Mouse (Mus musculus) embryo, embryonic 11 days (tissue): ENCODE measurements at regions not wholly inside any gene's neighbourhood (a gene's known extent, or its start where the extent isn't known, plus 50 kb on each side); places are given as distances from the start of the nearest gene placed in this dataset.
"Not testable (repeated sequence)": the region's sequence is repeated elsewhere in the genome, so short reads cannot be mapped to it uniquely, and the experiment has no call there.

Source experiments
- DNase-seq: peaks from one replicate; pipeline ENCODE4 v3.0.0-alpha.2; 2015

DNA sequence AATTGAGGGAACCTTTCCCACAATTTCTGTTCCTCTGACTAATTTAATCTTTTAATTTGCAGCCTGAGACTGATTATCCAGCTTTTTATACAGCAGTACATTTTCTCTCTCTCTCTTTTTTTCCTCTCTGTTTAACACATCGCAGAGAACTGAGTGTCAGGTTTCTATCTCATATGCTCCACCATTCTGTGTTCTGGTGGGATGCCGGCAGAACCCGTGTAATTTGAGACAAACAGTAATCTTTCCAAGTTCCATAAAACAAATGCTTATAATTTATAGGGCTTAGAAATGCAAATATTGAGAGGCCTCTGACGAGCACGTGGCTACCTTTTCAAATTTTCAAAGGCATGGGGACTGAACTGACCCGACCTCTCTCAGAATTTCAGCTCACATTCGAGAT is 59.1 kb downstream of the Zbtb18 start:
- DNase-seq = no peak

DNA sequence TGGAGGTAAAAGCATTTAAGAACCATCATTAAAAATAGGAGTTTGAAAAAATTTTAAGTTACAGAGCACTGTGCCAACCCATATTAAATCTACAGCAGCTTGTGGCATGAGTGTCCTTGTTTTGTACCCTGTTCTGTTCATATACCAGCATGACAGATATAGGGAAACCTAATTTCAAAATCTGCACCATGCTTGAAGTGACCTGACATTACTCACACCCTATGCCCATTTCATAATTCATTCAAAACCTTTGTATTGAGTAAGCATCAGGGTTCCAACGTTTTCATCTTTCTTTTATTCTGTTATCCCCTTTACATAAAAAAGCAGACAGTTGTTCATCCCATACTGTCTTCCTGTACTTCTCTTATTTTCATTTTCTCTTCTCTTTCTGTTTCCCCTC is 61.8 kb downstream of the Zbtb18 start:
- no peak for DNase-seq

DNA sequence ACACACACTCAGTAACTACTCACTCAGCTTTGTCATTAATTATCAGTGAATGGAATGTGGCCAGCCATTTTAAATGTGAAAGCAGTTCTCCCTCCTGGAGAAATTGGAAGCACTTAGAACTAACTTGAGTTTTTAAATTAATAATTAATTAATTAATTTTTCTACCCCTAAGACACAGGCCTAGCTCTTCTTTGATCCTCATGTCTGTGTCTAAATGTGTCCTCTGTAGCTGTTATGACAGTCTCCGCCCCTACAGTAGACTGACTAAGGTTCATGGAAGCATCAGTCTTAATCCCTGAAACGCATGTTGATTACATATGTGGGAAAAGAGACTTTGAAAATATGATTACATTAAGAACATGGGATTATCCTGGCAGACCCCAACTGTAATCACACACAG is 62.6 kb downstream of the Zbtb18 start:
- DNase-seq = no peak

DNA sequence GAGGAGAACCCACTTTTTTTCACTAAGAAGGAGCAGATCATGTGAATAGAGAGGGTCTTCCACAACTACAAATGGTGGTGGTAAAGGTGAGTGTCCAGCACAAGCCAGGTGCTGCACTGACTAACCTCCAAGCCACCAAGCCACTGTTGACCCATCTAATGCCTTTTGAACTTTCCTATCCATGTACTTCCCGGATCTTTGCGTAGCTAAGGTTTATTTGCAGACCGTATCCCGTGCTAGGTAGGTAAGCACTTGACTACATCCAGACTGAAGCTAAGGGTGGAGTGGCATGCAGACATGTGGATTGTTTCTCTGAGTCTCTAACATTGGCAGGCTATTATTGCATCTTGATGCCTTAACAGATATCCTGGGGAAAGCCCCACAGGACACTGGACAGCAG is 65.2 kb downstream of the Zbtb18 start:
- DNase-seq = not testable (repeated sequence)

DNA sequence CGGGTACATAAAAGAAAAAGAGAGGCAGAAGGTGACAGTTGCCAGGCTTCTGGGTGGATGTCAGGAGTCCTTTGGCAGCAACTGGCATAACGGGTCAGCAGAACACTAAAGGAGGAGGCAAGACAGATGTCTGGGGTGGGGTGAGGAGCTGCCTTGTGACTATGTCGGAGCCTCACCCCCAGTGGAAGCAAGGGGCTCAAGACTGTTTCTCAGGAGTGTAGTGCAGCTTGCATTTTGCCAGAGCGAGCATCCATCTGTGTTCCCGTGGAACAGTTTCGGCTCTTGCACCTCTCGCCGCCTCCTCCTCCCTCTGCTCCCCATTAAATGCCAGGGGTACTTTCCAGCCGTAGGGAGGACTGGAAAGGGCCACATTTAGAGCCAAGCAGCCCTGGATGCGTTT is 67.6 kb downstream of the Zbtb18 start:
- DNase-seq = no peak

DNA sequence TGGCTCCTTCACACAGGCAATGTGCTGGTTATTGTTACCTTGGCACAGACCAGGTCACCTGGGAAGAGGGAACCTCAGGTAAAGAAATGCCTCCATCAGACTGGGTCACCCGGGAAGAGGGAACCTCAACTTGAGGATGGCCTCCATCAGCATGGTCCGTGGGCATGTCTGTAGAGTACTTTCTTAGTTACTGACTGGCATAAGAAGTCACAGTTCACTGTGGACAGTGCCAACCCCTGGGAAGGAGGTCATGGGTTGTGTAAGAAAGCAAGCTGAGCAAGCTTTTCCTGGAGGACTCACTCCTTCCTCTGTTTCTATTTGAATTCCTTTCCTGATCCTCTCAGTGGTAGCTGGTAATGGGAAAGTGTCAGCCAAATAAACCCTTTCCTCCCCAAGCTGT is 70.0 kb downstream of the Zbtb18 start:
- DNase-seq = no peak

DNA sequence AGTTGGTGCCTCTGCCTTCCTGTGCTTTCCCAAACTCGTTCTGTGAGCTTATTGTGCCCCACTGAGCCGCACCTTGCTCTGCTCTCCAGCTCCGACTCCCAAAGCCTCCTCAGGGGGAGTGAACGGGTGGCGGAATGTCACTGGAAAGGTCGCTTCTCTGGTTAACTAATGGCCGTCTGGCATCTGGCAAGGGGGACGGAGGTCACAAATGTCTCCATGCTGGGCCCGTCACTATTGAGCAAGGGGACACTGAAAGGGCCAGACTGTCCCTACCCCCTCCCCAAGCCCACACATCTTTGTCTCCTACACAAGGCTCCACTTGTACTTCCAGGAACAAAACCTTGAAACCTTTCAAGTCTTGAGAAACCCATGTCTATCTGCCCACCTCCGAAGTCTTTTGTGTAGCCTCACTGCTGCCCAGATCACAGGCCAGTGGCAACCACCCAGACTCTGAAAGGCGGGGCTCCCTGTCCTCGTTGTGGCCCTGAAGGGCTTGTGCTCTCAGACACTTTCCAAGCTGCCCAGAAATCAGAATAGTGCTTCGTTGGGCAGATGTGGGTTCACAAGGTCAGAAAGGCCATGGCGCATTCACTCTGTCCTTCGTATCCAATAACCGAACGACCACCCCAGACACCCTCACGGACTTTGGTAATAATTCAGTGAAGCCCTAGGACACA is 75.9 kb downstream of the Zbtb18 start:
- peak; percentile 78 for DNase-seq

DNA sequence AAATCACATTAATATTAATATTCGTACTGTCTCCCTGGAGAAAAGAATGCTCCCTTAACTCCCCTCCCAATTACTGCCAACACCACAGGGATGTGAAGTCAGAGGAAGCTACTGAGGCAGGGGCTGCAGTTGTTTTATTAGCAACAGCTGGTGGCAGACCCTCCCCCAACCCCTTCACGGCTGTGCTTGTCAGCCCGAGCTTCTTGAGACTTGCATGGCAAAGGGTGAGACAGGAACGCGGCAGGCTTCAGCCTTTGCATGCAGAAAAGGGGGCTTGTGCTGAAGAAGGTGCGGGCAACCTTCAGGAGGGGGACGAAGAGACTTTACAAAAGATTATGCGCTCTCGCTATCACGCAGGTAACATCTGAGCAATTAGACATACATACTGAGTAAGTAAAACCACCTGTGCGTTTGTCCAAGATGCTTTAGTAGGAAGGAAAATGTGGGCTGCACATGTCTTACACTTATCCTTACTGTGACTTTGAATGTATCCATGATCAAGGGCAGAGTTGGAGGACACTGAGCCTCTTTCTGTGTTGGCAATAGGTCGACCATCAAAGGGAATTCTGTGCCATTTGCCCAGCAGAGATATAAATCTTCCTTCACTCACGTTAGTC is 76.9 kb downstream of the Zbtb18 start:
- peak; percentile 80 for DNase-seq

DNA sequence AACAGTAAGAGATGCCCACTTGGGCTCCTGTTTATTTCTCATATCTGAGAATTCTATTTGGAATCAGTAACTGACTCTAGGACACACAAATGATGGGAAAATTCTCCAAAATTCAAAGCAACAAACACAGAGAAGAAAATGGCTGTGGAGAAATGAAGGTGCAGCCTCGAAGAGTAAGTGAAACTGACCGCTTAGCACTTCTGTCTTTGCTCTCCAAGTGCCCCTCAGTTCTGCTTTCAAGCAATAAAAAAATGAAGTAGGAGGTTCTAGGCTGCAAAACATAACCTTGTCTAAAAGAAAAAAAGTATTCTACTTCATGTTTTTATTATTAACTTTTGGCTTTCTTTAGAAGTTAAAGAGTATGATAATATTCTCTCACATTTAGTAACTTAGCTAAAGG is 79.0 kb downstream of the Zbtb18 start:
- no peak for DNase-seq

DNA sequence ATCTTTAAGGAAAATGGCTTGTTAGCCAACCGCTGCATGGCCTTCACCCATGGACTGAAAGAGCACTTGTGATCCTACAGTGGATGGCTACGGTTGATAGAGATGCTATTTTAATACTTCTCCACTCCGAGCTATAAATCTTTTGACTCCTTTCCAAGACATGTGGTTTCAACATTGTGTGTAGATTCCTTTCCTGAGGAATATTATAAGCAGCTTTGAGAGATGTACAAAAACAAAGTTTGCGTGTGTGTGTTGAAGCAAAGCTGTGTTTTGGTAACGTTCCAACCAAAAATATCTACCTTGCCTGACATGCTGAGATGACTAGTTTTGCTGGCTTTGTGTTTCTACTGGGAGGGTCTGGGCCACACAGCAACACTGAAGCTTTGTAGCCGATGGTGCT is 83.0 kb downstream of the Zbtb18 start:
- no peak for DNase-seq

DNA sequence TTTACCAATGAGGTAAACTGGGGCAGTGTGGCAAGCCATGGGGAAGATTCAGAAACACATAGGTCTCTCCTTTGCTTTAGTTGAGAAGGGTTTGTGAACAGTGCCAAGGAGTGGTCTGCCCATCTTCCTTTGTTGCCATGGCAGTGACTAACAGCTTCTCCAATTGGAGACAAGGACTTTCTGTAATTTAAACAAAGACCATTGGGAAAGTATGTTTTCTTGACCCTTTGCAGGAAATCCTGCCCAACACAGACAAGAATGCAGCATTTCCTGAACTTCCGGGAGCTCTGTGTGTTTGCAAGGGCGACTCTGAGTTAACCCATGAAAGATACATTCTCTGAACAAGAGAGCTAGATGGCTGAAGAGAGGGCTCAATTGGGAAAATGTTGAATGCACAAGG is 89.6 kb downstream of the Zbtb18 start:
- DNase-seq = no peak

DNA sequence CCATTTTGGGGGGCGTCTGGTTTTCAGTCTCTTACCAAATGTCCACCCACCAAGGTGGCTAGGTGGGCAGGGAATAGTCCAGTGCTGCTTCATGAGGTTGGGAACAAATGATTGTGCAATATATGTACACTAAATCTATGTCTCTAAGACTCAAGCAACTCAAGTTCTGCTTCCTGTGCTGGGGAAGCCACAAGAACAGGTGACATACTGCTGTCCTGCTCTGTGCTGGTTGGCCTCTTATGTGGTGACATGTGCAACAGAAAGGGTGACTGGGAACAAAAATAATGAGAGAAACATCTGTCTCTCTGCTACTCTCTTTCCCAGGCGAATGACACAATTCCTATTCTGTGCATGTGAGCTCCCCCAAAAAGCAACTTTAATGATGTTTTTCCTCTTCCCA is 90.5 kb downstream of the Zbtb18 start:
- DNase-seq = no peak

DNA sequence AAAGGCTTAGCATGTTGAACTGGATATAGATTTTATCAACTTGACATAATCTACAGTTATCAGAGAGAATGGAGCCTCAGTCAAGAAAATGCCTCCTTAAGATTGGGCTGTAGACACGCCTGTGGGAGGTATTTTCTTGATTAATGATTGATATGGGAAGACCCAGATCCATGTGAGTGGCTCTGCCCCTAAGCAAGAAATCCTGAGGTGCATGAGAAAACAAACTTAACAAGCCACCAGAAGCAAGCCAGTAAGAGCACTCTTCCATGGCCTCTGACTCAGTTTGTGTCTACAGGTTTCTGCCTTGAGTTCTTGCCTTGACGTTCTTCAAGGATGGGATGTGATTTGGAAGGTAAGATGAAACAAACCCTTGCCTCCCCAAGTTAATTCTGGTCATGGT is 91.2 kb downstream of the Zbtb18 start:
- no peak for DNase-seq

DNA sequence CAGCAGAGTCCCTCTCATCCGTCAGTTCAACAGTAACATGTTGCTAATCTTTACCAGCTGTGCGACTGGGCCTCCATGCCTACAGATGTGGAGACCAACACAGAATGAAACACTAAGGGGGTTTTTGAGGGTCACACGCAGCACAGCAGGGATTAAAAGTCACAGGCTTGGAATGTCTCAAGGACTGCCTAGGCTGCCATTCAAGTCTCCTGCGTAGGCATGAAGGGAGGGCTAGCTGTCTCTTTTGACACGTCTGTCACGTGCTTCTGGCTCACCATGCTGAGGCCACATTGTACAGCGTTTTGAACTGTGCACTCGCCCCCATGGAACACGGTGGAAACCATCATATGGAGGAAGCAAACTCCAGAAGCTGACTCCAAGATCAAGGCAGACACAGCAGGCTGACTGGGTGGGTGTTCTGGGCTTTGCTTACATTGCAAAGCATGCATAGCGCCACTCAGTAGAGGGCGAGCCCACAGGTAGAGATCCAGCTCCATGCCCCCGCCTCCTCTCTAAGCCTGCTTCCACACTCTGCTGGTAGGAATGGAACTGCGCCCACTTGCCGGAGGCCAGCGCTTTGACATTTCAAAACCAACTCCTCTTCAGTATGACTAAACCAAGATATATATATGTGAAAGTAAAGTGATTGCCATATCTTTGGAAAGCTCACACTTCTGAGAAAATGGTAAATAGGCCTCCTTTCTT is 103.0 kb downstream of the Zbtb18 start:
- DNase-seq = peak; percentile 60

DNA sequence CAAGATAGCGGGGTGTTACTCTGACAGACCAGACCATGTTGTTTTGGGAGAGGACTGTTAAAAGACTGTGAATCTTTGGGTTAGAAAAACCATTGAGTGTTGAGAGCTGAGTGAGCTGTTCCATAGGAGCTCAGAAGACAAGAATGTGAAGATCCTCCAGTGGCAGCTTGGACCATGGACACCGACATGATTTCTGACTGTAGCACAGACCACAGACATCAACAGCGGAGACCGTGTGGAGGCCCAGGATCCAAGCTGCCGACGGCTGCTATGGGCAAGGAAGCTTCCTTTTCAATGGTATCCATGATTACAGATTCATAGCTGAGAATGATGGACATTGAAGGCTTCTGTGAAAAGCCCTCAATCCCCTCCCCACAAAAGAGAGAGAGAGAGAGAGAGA is 105.6 kb downstream of the Zbtb18 start:
- no peak for DNase-seq

DNA sequence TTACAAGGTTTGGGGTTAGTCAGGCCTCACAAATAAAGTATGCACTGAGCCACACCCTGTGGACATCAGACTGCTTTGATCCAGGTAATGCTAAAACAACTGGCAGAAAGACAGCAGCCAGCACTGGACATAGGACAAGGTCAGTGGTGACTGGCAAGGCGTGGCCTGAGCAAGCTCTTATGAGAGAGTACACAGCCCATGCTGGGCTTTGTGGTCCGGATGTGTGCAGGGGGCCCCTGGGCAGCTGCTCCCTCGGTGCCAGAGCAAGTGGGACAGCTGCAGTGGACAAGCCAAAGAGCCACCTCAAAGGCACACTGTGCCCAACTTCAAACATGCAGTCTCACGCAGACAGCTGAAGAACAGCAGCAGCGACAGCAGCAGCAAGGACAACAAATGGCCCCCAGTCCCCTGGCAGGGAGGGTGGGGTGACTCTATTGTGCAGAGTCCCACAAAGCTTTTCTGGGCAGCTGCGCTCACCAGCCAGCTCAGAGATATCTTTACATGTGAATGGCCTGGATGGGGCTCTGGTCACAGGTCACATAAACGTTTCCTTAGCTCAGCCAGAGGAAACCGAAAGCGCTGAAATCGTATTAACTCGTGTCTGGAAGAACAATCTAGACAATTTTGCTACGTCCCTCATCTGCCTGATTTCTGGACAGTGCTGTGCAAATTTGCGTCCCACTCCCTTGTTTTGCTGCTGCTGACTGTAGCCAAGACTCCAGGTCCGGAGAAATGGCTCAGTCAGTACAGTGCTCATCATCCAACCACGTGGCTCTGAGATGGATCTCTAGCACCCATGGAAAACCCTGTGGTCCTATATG is 113.5 kb downstream of the Zbtb18 start:
- peak; percentile 69 for DNase-seq

DNA sequence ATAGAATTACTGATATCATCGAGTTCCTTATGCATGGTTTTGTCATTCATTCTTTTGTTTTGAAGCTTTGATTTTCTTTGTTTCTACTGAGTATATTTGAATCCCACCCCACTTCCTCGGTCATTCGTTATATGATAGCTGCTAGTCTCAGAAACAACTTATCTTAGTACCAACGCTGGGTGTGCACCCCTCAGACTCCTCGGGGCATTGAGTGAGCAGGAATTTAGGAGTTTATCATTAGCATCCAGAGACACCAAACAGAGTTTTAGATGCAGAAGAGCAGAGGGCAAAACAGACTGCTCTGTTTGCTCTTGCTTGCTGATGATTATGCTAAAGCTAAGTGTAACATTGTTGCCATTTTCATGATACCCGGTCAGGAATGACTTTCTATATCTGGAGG is 115.3 kb downstream of the Zbtb18 start:
- no peak for DNase-seq

DNA sequence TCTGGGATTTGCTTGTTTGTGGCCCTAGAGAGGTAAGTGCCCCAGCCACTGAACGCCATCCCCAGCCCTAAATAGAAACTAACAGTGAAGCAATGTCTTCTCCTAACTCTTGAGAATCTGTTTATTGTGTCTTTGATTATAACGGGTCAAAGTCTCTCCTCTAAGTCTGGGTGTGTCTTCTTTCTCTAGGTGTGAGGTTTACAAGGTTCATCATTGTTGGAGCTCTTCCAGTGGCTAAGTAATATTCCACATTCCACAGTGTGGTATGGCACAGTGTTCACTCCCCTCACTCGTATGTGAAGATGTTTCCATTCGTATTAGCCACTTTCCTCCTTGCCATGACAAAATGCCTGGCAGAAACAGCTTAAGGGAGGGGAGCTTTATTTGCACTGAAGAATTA is 115.7 kb downstream of the Zbtb18 start:
- no peak for DNase-seq

DNA sequence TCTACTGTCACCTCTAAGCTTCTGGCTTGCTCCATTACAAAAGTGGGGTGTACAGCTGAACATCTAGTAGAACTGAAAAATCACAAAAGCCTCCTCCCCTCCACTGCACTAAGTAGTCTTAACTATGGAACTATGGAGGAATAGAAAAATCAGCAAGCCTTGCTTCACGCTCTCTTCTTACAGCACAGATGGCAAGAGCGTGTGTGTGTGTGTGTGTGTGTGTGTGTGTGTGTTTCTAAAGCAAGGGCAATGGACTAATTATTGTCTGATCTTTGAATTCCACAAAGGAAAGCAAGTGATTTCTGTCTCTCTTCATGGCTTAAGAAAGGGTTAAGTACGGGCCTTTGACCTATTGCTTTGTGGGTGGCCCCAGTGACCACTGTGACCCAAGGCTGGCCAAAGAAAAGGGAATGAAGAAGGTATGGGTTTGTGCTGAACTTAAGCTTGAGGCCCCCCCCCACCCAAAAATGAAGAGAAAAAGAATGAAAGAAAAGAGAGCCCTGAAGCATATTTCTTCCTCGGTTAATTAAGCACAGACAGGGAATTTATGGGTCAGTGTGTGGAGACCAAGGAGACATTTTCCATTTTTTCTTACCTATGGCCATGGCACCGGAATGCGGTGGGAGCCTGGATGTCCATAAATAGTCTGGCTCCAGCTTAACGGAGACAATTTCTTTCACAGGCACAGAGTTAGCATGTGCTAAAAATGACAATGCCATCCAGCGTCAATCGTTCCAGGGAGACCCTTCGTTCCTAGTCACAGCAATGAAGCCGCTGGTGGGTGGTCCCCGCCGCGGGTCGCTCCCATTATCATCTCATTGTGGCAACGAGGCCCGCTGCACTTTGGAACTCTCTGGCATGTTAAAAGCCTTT is 119.8 kb downstream of the Zbtb18 start:
- DNase-seq = peak; percentile 75

DNA sequence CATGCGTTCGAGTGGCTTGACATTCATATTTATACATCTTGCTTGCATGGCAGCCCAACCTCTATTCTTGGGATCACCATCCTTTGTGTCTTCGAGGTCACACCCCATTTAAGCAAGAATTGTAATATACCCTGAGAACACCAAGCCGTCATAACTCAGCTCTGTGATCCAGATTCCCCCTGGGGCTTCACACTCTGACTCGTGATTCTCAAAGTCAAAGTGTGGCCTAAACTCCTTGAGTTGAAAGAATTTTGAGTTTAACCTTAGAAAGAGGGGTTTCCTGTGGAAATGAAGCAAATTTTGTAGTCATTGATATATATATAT is 120.4 kb downstream of the Zbtb18 start:
- DNase-seq = no peak

DNA sequence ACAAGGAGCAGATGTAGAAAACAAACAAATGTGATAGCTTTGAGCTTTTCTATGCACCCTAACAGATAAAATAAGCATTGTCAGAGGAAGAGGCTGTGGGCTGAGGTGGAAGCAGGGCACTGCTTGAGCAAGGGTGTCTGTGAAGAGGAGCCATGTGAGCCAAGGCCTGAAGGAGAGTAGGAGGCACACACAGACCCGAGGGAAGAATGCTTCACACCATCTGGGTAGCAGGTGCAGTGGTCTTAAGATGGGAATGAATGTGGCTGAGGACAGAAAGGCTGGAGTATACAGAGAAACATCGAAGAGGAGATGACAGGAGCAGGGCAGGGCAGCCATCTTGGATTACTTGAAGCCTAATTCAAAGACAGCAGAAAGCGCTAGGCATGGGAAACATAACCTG is 123.5 kb downstream of the Zbtb18 start:
- no peak for DNase-seq

DNA sequence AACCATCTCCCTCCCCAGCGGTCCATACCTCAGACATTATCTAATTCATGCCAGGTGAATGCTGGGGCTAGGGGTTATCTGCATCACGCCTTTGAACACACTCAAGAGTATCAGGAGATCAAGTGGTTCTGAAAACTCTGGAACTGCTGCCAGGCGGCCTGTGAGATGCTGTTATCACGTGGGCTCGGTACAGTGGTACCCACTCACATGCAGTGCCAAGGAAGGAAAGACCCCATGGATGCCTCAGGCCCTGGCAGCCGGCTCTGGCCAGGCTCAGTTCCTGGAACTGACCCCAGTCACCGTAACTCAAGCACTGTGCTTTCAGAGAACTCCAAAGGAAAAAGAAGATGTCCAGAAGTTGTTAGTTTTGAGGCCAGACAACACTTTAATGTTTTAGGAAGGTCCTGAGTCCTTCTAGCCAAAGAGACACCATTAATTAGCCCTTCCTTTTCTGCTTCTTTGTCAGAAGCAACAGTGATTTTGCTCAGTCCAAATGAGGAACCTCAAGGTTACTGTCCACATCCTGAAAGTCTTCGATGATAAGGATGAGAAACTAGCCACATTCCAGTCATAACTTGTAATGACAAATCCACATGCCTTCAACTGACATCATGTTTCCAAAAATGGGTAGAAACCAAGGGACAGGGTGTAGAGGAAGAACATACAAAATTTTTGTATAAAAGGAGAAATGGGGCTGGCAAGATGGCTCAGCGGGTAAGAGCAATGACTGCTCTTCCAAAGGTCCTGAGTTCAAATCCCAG is 126.1 kb downstream of the Zbtb18 start:
- no peak for DNase-seq
